Mouse (Mus musculus): ENCODE measurements around the gene Acvr1. TPM values are rescaled to one million over a fixed set of nuclear protein-coding genes. Genes with fewer than 3 reads are reported as not detected.

Acvr1 gene
- polyA plus RNA-seq, 1 experiment from 2014 or later: 9.2 TPM

- ATAC-seq (ENCODE audit: extremely low read depth, insufficient number of reproducible peaks, low FRiP score, low TSS enrichment): no peak; the same call in 1 of the 2 replicates
Observed at GRCm38 (mm10) chr2:58589637-58590036, 22.7 kb upstream of the Acvr1 start.

GRCm38 (mm10) chr2:58586311-58586710, 19.4 kb upstream of the Acvr1 start:
- no peak overlapping the region for H3K27ac ChIP-seq (replicated peaks)
- H3K27me3 ChIP-seq (replicated peaks): no peaks in the 10 kb centered on the region
- no peak for ATAC-seq (ENCODE audit: extremely low read depth, insufficient number of reproducible peaks, low FRiP score, low TSS enrichment)
- H3K9ac ChIP-seq: no peak overlapping the region
- WGBS: 70% methylated on average over 10 of the region's 10 CpGs
- no peaks in the 10 kb centered on the region for H3K9me3 ChIP-seq
- no peak overlapping the region for H3K4me3 ChIP-seq
- H3K36me3 ChIP-seq: no peaks in the 10 kb centered on the region
- H3K4me1 ChIP-seq: peaks cover 24% of the 10 kb centered on the region
- H3K4me2 ChIP-seq: no peak overlapping the region

More at GRCm38 (mm10) chr2:58589637-58590036, 22.7 kb upstream of the Acvr1 start:
- 30% methylated on average over 4 of the region's 4 CpGs for WGBS
- peaks cover 34% of the 10 kb centered on the region for H3K4me1 ChIP-seq
- no peak overlapping the region; the same call in 1 of the 2 replicates for H3K4me2 ChIP-seq
- no peak overlapping the region for H3K4me3 ChIP-seq
- H3K9me3 ChIP-seq: no peaks in the 10 kb centered on the region
- no peak overlapping the region for H3K9ac ChIP-seq
- no peaks in the 10 kb centered on the region for H3K27me3 ChIP-seq (replicated peaks)
- no peaks in the 10 kb centered on the region for H3K36me3 ChIP-seq
- H3K27ac ChIP-seq (replicated peaks): 0 out of 2 replicates have a peak overlapping the region, but pooled peaks have one; percentile 20

GRCm38 (mm10) chr2:58574167-58574566, 7.2 kb upstream of the Acvr1 start:
- 71% methylated on average over 2 of the region's 2 CpGs for WGBS
- no peak overlapping the region for H3K4me2 ChIP-seq
- H3K36me3 ChIP-seq: 0 out of 2 replicates have a peak, but pooled peaks cover 5% of the 10 kb centered on the region
- H3K4me3 ChIP-seq: no peak overlapping the region
- ATAC-seq (ENCODE audit: extremely low read depth, insufficient number of reproducible peaks, low FRiP score, low TSS enrichment): no peak
- H3K9ac ChIP-seq: no peak overlapping the region
- H3K27ac ChIP-seq (replicated peaks): no peak overlapping the region
- H3K4me1 ChIP-seq: peaks cover 4% of the 10 kb centered on the region; the same call in 1 of the 2 replicates
- no peaks in the 10 kb centered on the region for H3K27me3 ChIP-seq (replicated peaks)
- H3K9me3 ChIP-seq: no peaks in the 10 kb centered on the region

GRCm38 (mm10) chr2:58568841-58569645, 2.1 kb upstream of the Acvr1 start:
- H3K4me1 ChIP-seq: peaks cover 34% of the 10 kb centered on the region
- H3K4me3 ChIP-seq: peak overlapping the region; percentile 96
- H3K4me2 ChIP-seq: peak overlapping the region; percentile 82
- H3K36me3 ChIP-seq: no peaks in the 10 kb centered on the region
- H3K9me3 ChIP-seq: no peaks in the 10 kb centered on the region
- ATAC-seq (ENCODE audit: extremely low read depth, insufficient number of reproducible peaks, low FRiP score, low TSS enrichment): no peak
- peak overlapping the region; percentile 97 for H3K9ac ChIP-seq
- H3K27me3 ChIP-seq (replicated peaks): no peaks in the 10 kb centered on the region
- H3K27ac ChIP-seq (replicated peaks): peak overlapping the region; percentile 98
- 73% methylated on average over 4 of the region's 4 CpGs for WGBS

GRCm38 (mm10) chr2:58567866-58568719, 1.1 kb upstream of the Acvr1 start:
- H3K27ac ChIP-seq (replicated peaks): peak overlapping the region; percentile 98
- H3K4me1 ChIP-seq: peaks cover 43% of the 10 kb centered on the region
- no peaks in the 10 kb centered on the region for H3K9me3 ChIP-seq
- no peak for ATAC-seq (ENCODE audit: extremely low read depth, insufficient number of reproducible peaks, low FRiP score, low TSS enrichment)
- H3K9ac ChIP-seq: peak overlapping the region; percentile 97
- no peaks in the 10 kb centered on the region for H3K27me3 ChIP-seq (replicated peaks)
- 6% methylated on average over 12 of the region's 12 CpGs for WGBS
- peak overlapping the region; percentile 82 for H3K4me2 ChIP-seq
- no peaks in the 10 kb centered on the region for H3K36me3 ChIP-seq
- H3K4me3 ChIP-seq: peak overlapping the region; percentile 96

- ATAC-seq (ENCODE audit: extremely low read depth, insufficient number of reproducible peaks, low FRiP score, low TSS enrichment): peak; percentile 17; the same call in 1 of the 2 replicates
- peaks cover 57% of the 10 kb centered on the region for H3K4me1 ChIP-seq
- H3K4me3 ChIP-seq: peak overlapping the region; percentile 96
- peak overlapping the region; percentile 82 for H3K4me2 ChIP-seq
- under 1% methylated on average over 67 of the region's 78 CpGs for WGBS
- no peaks in the 10 kb centered on the region for H3K9me3 ChIP-seq
- H3K27me3 ChIP-seq (replicated peaks): no peaks in the 10 kb centered on the region
- no peaks in the 10 kb centered on the region for H3K36me3 ChIP-seq
- H3K27ac ChIP-seq (replicated peaks): peak overlapping the region; percentile 98
- H3K9ac ChIP-seq: peak overlapping the region; percentile 97
Observed at GRCm38 (mm10) chr2:58566410-58567065, 419 bp downstream of the Acvr1 start.

GRCm38 (mm10) chr2:58566049-58566409, 928 bp downstream of the Acvr1 start:
- H3K9me3 ChIP-seq: no peaks in the 10 kb centered on the region
- no peaks in the 10 kb centered on the region for H3K36me3 ChIP-seq
- H3K4me3 ChIP-seq: peak overlapping the region; percentile 96
- no peaks in the 10 kb centered on the region for H3K27me3 ChIP-seq (replicated peaks)
- no peak for ATAC-seq (ENCODE audit: extremely low read depth, insufficient number of reproducible peaks, low FRiP score, low TSS enrichment)
- H3K27ac ChIP-seq (replicated peaks): peak overlapping the region; percentile 98
- H3K4me2 ChIP-seq: peak overlapping the region; percentile 82
- peaks cover 57% of the 10 kb centered on the region for H3K4me1 ChIP-seq
- peak overlapping the region; percentile 97 for H3K9ac ChIP-seq
- WGBS: 4% methylated on average over 6 of the region's 6 CpGs

GRCm38 (mm10) chr2:58565267-58565666, 1.7 kb downstream of the Acvr1 start:
- ATAC-seq (ENCODE audit: extremely low read depth, insufficient number of reproducible peaks, low FRiP score, low TSS enrichment): 0 out of 2 replicates have a peak, but pooled peaks have one; percentile 28
- peak overlapping the region; percentile 97 for H3K9ac ChIP-seq
- H3K4me1 ChIP-seq: peaks cover 57% of the 10 kb centered on the region
- H3K4me2 ChIP-seq: peak overlapping the region; percentile 82
- H3K4me3 ChIP-seq: peak overlapping the region; percentile 96
- no peaks in the 10 kb centered on the region for H3K36me3 ChIP-seq
- 16% methylated on average over 6 of the region's 6 CpGs for WGBS
- peak overlapping the region; percentile 98 for H3K27ac ChIP-seq (replicated peaks)
- no peaks in the 10 kb centered on the region for H3K9me3 ChIP-seq
- H3K27me3 ChIP-seq (replicated peaks): no peaks in the 10 kb centered on the region

- H3K9ac ChIP-seq: no peak overlapping the region
- H3K36me3 ChIP-seq: no peaks in the 10 kb centered on the region
- H3K4me1 ChIP-seq: peaks cover 60% of the 10 kb centered on the region
- peak overlapping the region; percentile 58 for H3K27ac ChIP-seq (replicated peaks)
- H3K9me3 ChIP-seq: no peaks in the 10 kb centered on the region
- no peak overlapping the region for H3K4me3 ChIP-seq
- WGBS: 49% methylated on average over 4 of the region's 4 CpGs
- H3K4me2 ChIP-seq: 0 out of 2 replicates have a peak overlapping the region, but pooled peaks have one; percentile 82
- H3K27me3 ChIP-seq (replicated peaks): no peaks in the 10 kb centered on the region
- no peak for ATAC-seq (ENCODE audit: extremely low read depth, insufficient number of reproducible peaks, low FRiP score, low TSS enrichment)
Observed at GRCm38 (mm10) chr2:58562137-58562536, 4.8 kb downstream of the Acvr1 start.

- WGBS: 71% methylated on average over 9 of the region's 9 CpGs
- no peak for ATAC-seq (ENCODE audit: extremely low read depth, insufficient number of reproducible peaks, low FRiP score, low TSS enrichment)
- no peaks in the 10 kb centered on the region for H3K9me3 ChIP-seq
- H3K27me3 ChIP-seq (replicated peaks): no peaks in the 10 kb centered on the region
- no peak overlapping the region for H3K4me3 ChIP-seq
- H3K27ac ChIP-seq (replicated peaks): no peak overlapping the region
- H3K36me3 ChIP-seq: no peaks in the 10 kb centered on the region
- no peak overlapping the region for H3K9ac ChIP-seq
- H3K4me1 ChIP-seq: peaks cover 56% of the 10 kb centered on the region
- no peak overlapping the region for H3K4me2 ChIP-seq
Observed at GRCm38 (mm10) chr2:58557045-58557845, 9.7 kb downstream of the Acvr1 start.

Measured in heart, embryonic 13.5 days (tissue).